Mouse (Mus musculus) left cerebral cortex, postnatal 36 days (tissue): ENCODE results near the gene Zfp787. TPM values are rescaled to one million over a fixed set of nuclear protein-coding genes. Genes with fewer than 3 reads are reported as not detected.
"Not testable (repeated sequence)": the region's sequence is repeated elsewhere in the genome, so short reads cannot be mapped to it uniquely, and the experiment has no call there.

ENCODE experiments used
- DNase-seq, 2 experiments: peaks; one replicate each; pipeline ENCODE4 v3.0.0; 2021 to 2022; ENCODE audit warnings: low spot score in 2 of 2, mixed read lengths in 1 of 2
- intact Hi-C: fragments of 180-260 bp; cut with DNase I; formaldehyde crosslinking; loops from one replicate; pipeline ENCODE4 v1.15.1; 2025
- total RNA-seq, 2 experiments: library from RNA; stranded (reverse); gene quantifications; 2 replicates each; pipeline ENCODE4 v1.2.3; 2021

Zfp787 gene
- total RNA-seq = 10 to 100 TPM; 26.1 to 29.0 TPM

GRCm38 (mm10) chr7:6155901-6156411 lies at the start of gene Zfp787:
Gene Zfp787 (minus strand): TSS chr7:6155997.
- intact Hi-C loops = loop anchor here (2.0 kb wide), 1 partner anchor 17 kb away; the partner anchor contains the start of gene Zfp444
- peak; percentile 97 for DNase-seq

- no peak for DNase-seq
- intact Hi-C loops = no loop called here
Measured at GRCm38 (mm10) chr7:6204200-6204599, 48.4 kb upstream of the Zfp787 start.

- DNase-seq = no peak
- intact Hi-C loops = no loop called here
Measured at GRCm38 (mm10) chr7:6196790-6197189, 41.0 kb upstream of the Zfp787 start, which contains the start of gene Galp. Gene Galp (plus strand): TSS chr7:6197090.

GRCm38 (mm10) chr7:6195777-6196176 lies 40.0 kb upstream of the Zfp787 start:
- intact Hi-C loops = no loop called here
- DNase-seq = no peak

- intact Hi-C loops = no loop called here
- DNase-seq = peak; percentile 28 to 38
Measured at GRCm38 (mm10) chr7:6194129-6194528, 38.3 kb upstream of the Zfp787 start.

GRCm38 (mm10) chr7:6191376-6191775 lies 35.6 kb upstream of the Zfp787 start:
- intact Hi-C loops = loop anchor here (2.0 kb wide), 1 partner anchor 65 kb away; no protein-coding TSS in a partner anchor

GRCm38 (mm10) chr7:6189542-6189941 lies 33.7 kb upstream of the Zfp787 start:
- intact Hi-C loops = no loop called here
- no peak for DNase-seq

More at GRCm38 (mm10) chr7:6191376-6191775, 35.6 kb upstream of the Zfp787 start:
- DNase-seq = peak; percentile 67 to 79

GRCm38 (mm10) chr7:6186756-6187155 lies 31.0 kb upstream of the Zfp787 start:
- intact Hi-C loops = no loop called here
- no peak for DNase-seq

GRCm38 (mm10) chr7:6186176-6186575 lies 30.4 kb upstream of the Zfp787 start:
- intact Hi-C loops = no loop called here
- DNase-seq = no peak

GRCm38 (mm10) chr7:6185391-6185790 lies 29.6 kb upstream of the Zfp787 start:
- DNase-seq = no peak
- intact Hi-C loops = no loop called here

GRCm38 (mm10) chr7:6184521-6184920 lies 28.7 kb upstream of the Zfp787 start:
- no peak for DNase-seq
- intact Hi-C loops = no loop called here

- DNase-seq = peak in 1 of 2 experiments; percentile 12
- intact Hi-C loops = no loop called here
Measured at GRCm38 (mm10) chr7:6183802-6184201, 28.0 kb upstream of the Zfp787 start.

GRCm38 (mm10) chr7:6182882-6183281 lies 27.1 kb upstream of the Zfp787 start:
- no peak for DNase-seq
- intact Hi-C loops = no loop called here

- DNase-seq = no peak
- intact Hi-C loops = no loop called here
Measured at GRCm38 (mm10) chr7:6179013-6179412, 23.2 kb upstream of the Zfp787 start.

GRCm38 (mm10) chr7:6174365-6174987 lies 18.7 kb upstream of the Zfp787 start:
- intact Hi-C loops = loop anchor here (5.0 kb wide), 1 partner anchor 47 kb away; no protein-coding TSS in a partner anchor
- not testable (repeated sequence) for DNase-seq

GRCm38 (mm10) chr7:6173872-6174271 lies 18.1 kb upstream of the Zfp787 start:
- DNase-seq = no peak
- intact Hi-C loops = loop anchor here (2.0 to 5.0 kb wide), 3 partner anchors 17 to 109 kb away; no protein-coding TSS in a partner anchor

- no peak for DNase-seq
- intact Hi-C loops = loop anchor here (2.0 to 5.0 kb wide), 3 partner anchors 16 to 110 kb away; no protein-coding TSS in a partner anchor
Measured at GRCm38 (mm10) chr7:6172674-6173244, 17.0 kb upstream of the Zfp787 start.

GRCm38 (mm10) chr7:6172006-6172649 lies 16.3 kb upstream of the Zfp787 start, which contains the start of gene Zfp444:
Gene Zfp444 (plus strand): TSS chr7:6172226.
- peak; percentile 98 to 99 for DNase-seq
- intact Hi-C loops = loop anchor here (2.0 to 5.0 kb wide), 3 partner anchors 15 to 111 kb away; no protein-coding TSS in a partner anchor

- peak; percentile 33 to 58 for DNase-seq
- intact Hi-C loops = loop anchor here (2.0 to 5.0 kb wide), 3 partner anchors 15 to 111 kb away; no protein-coding TSS in a partner anchor
Measured at GRCm38 (mm10) chr7:6171444-6172005, 15.7 kb upstream of the Zfp787 start.

- no peak for DNase-seq
- intact Hi-C loops = loop anchor here (5.0 kb wide), 1 partner anchor 44 kb away; no protein-coding TSS in a partner anchor
Measured at GRCm38 (mm10) chr7:6170871-6171270, 15.1 kb upstream of the Zfp787 start.
